Mouse (Mus musculus): ENCODE measurements around the gene Slc22a22.

DNA sequence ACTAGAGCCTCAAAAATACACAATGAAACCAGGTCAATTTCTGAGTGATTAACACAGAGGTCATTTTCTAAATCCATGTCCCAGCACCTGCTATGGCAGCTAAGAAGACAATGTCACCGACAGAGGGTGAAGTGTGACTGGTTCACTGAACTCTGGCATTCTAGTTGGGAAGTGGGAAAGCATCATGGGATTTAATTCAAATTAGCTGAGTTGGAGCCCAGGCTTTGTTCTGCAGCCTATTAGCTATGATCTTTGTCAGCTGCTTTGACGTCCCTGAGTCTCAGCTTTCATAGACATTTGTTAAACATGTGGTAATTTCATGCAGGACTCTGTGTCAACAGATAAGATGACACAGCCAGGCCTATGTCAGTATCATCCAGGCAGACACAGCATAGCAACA, 5.1 kb upstream of the Slc22a22 start:
- TF ChIP-seq CTCF (IDR thresholded peaks at IDR 0.05; ENCODE audit: low read depth, low read length) = no peak
- no peak for TF ChIP-seq GATA2 (IDR thresholded peaks at IDR 0.05; ENCODE audit: borderline replicate concordance, low read depth, low read length)
- TF ChIP-seq GATA1 (IDR thresholded peaks at IDR 0.05; ENCODE audit: borderline replicate concordance, low read length) = no peak

Data from G1E (cell line).